Comparison of ENCODE assay signal across 9 mouse cellular contexts in genomic region chr3:26333239-26333811, GRCm38 (mm10). TPM values are rescaled to one million over a fixed set of nuclear protein-coding genes. Genes with fewer than 3 reads are reported as not detected.
DNase-seq lines count a peak whose midpoint lies in the region; ATAC-seq and TF ChIP-seq lines count a peak whose summit lies in the region.
"Had no signal": no experiment of that assay in that cellular context is flagged by ENCODE, and none has a peak within 500 bp of the region (broad histone marks: within the 10 kb centered on the region; RNA-seq: fewer than 3 reads in every experiment).

No protein-coding gene starts in this region.

- under 1% methylated on average over 40 of the region's 41 CpGs for WGBS in heart, postnatal 0 days
- WGBS in hindbrain, embryonic 10.5 days = under 1% methylated on average over 41 of the region's 41 CpGs
- 1% methylated on average over 41 of the region's 41 CpGs for WGBS in olfactory bulb, adult 2 months

- 0 out of 2 replicates have a peak, but pooled peaks have one; percentile 28 for TF ChIP-seq POLR2A in olfactory bulb, adult 2 months (IDR thresholded peaks at IDR 0.05; ENCODE audit: insufficient read depth, low read depth, low read length)

- 0 out of 2 replicates have a peak, but pooled peaks cover 8% of the 10 kb centered on the region for H3K4me1 ChIP-seq in heart, postnatal 0 days (ENCODE audit: control insufficient read depth, insufficient read depth)
- H3K4me1 ChIP-seq in hindbrain, embryonic 10.5 days (replicated peaks) = peaks cover 20% of the 10 kb centered on the region; the same call in 1 of the 2 replicates
- H3K4me1 ChIP-seq in olfactory bulb, adult 2 months (ENCODE audit: control insufficient read depth, insufficient read depth, low read length) = 0 out of 2 replicates have a peak, but pooled peaks cover 3% of the 10 kb centered on the region

- no peak for ATAC-seq in heart, postnatal 0 days (ENCODE audit: insufficient read depth, low read depth)

- peaks cover 47% of the 10 kb centered on the region for H3K27me3 ChIP-seq in heart, postnatal 0 days (ENCODE audit: control insufficient read depth, insufficient read depth, low read length)
- peaks cover 59% of the 10 kb centered on the region for H3K27me3 ChIP-seq in hindbrain, embryonic 10.5 days (ENCODE audit: insufficient read depth, poor library complexity, severe bottlenecking)

- no peak overlapping the region for H3K9ac ChIP-seq in heart, postnatal 0 days (replicated peaks; ENCODE audit: low read depth, low read length)

- no peaks in the 10 kb centered on the region for H3K9me3 ChIP-seq in heart, postnatal 0 days (replicated peaks; ENCODE audit: control insufficient read depth, low read length)
- H3K9me3 ChIP-seq in hindbrain, embryonic 10.5 days = no peaks in the 10 kb centered on the region

- no peak overlapping the region for H3K27ac ChIP-seq in heart, postnatal 0 days (ENCODE audit: low read depth)
- H3K27ac ChIP-seq in hindbrain, embryonic 10.5 days = peak overlapping the region; percentile 31; the same call in 1 of the 2 replicates
- H3K27ac ChIP-seq in olfactory bulb, adult 2 months (ENCODE audit: insufficient read depth, low read depth, low read length) = no peak overlapping the region

- H3K36me3 ChIP-seq in heart, postnatal 0 days (replicated peaks; ENCODE audit: control insufficient read depth, insufficient read depth, low read length) = no peaks in the 10 kb centered on the region
- H3K36me3 ChIP-seq in hindbrain, embryonic 10.5 days = no peaks in the 10 kb centered on the region

- peak overlapping the region; percentile 38 for H3K4me3 ChIP-seq in heart, postnatal 0 days (ENCODE audit: low read depth, low read length)
- peak overlapping the region; percentile 75 for H3K4me3 ChIP-seq in hindbrain, embryonic 10.5 days
- peak overlapping the region; percentile 57 for H3K4me3 ChIP-seq in olfactory bulb, adult 2 months (ENCODE audit: insufficient read depth, low read depth, low read length)

- intact Hi-C loops in left cerebral cortex, postnatal 4 days (cut with DNase I) = loop anchor here (10.0 kb wide), 2 partner anchors 501 to 771 kb away; no protein-coding TSS in a partner anchor

- H3K4me2 ChIP-seq in heart, postnatal 0 days (ENCODE audit: low read depth, low read length) = peak overlapping the region; percentile 58

- DNase-seq in heart, postnatal 0 days (ENCODE audit: low spot score) = no peak
- no peak for DNase-seq in heart, adult 9 months (ENCODE audit: low spot score in 2 of 2)
- DNase-seq in cerebellum, postnatal 36 days = peak; percentile 28 to 33
- peak; percentile 59 for DNase-seq in hindbrain, embryonic 10.5 days (ENCODE audit: low spot score)
- DNase-seq in left cerebral cortex, postnatal 4 days = peak; percentile 52
- DNase-seq in adipocyte (ENCODE audit: low spot score) = no peak
- DNase-seq in adrenal gland, adult 2 months = no peak

- no peak for TF ChIP-seq CTCF in heart, postnatal 0 days (IDR thresholded peaks at IDR 0.05; ENCODE audit: low read depth)
- no peak for TF ChIP-seq CTCF in olfactory bulb, adult 2 months (IDR thresholded peaks at IDR 0.05; ENCODE audit: insufficient read depth, low read depth, low read length)

- no peak for TF ChIP-seq EP300 in heart, postnatal 0 days (IDR thresholded peaks at IDR 0.05; ENCODE audit: low read depth)

RNA-seq across cellular contexts. Expression of gene Nlgn1, which starts 1.1 kb away (rescaled TPM):
- total RNA-seq in heart, postnatal 0 days (2014; rRNA removed; ENCODE audit: low replicate concordance) = 0.08 TPM in 1 of 2 replicates, not detected in the other
- 0.08 and 0.12 TPM in 2 replicates for polyA plus RNA-seq in heart, postnatal 0 days (2015; fragmentation: Nextera tagmentation; extraction: Ambion mirVana)
- 1.3 and 2.5 TPM in 2 replicates for polyA plus RNA-seq in hindbrain, embryonic 10.5 days (2016; fragmentation: Nextera tagmentation; extraction: Ambion mirVana)
- total RNA-seq in left cerebral cortex, postnatal 4 days (2021) = 100 to 1,000 TPM; 102 to 110 TPM
- not detected in 2 replicates for polyA plus RNA-seq in olfactory bulb, adult 2 months (2012; ENCODE audit: insufficient read depth, insufficient read length, low replicate concordance, missing spikeins)
- 1 to 10 TPM in 1 of 2 experiments, under 1 TPM in 1; 0.35 to 1.1 TPM for total RNA-seq in adrenal gland, adult 2 months (2021)
- polyA plus RNA-seq in adrenal gland, adult 2 months (2012; rRNA removed) = 0.03 and 0.11 TPM in 2 replicates
- total RNA-seq: liver, adult 2 months had no signal
- polyA plus RNA-seq: liver, adult 2 months had no signal

Comparison
In these comparisons a context has a peak if more than half of its experiments do, and no peak if none do; other contexts are left out.
1. DNase-seq: peak in cerebellum, postnatal 36 days (2 of 2), hindbrain, embryonic 10.5 days (single experiment) and left cerebral cortex, postnatal 4 days (single experiment); none in heart, postnatal 0 days (single experiment), heart, adult 9 months (0 of 2), adipocyte (single experiment) and adrenal gland, adult 2 months (single experiment).
2. Peak in every context shown above with its lines, with median percentiles within 50 percentile points of each other: H3K4me3 ChIP-seq.